Mouse (Mus musculus): ENCODE results near the gene Arl5c. TPM values are rescaled to one million over a fixed set of nuclear protein-coding genes. Genes with fewer than 3 reads are reported as not detected.
"Not testable (repeated sequence)": the region's sequence is repeated elsewhere in the genome, so short reads cannot be mapped to it uniquely, and the experiment has no call there.

Gene Arl5c
- polyA plus RNA-seq, 1 experiment from 2014 or later = 6.4 TPM

GRCm38 (mm10) chr11:97952367-97953006 lies 43.5 kb downstream of the Arl5c start:
- no peak overlapping the region for H3K27ac ChIP-seq (ENCODE audit: low read length)
- no peak overlapping the region for H3K4me2 ChIP-seq (ENCODE audit: low read length)
- no peaks in the 10 kb centered on the region for H3K27me3 ChIP-seq (replicated peaks; ENCODE audit: control insufficient read depth, insufficient read depth, low read length)
- no peaks in the 10 kb centered on the region for H3K9me3 ChIP-seq (ENCODE audit: control insufficient read depth, low read length)
- WGBS = 72% methylated on average over 1 of the region's 1 CpGs
- no peak overlapping the region for H3K4me3 ChIP-seq (replicated peaks; ENCODE audit: low read length)
- peaks cover 4% of the 10 kb centered on the region for H3K4me1 ChIP-seq (replicated peaks; ENCODE audit: control insufficient read depth, insufficient read depth, low read length)
- no peak for ATAC-seq
- H3K36me3 ChIP-seq (ENCODE audit: control insufficient read depth, insufficient read depth) = no peaks in the 10 kb centered on the region
- H3K9ac ChIP-seq (replicated peaks; ENCODE audit: low read depth, low read length) = no peak overlapping the region

GRCm38 (mm10) chr11:97949703-97950475 lies 46.1 kb downstream of the Arl5c start:
- Histone ChIP-seq H3K4me2 (ENCODE audit: low read length) (no peak overlapping the region), H3K4me1 (replicated peaks; ENCODE audit: control insufficient read depth, insufficient read depth, low read length) (peaks cover 4% of the 10 kb centered on the region), H3K27ac (ENCODE audit: low read length) (no peak overlapping the region), H3K36me3 (ENCODE audit: control insufficient read depth, insufficient read depth) (no peaks in the 10 kb centered on the region), H3K9ac (replicated peaks; ENCODE audit: low read depth, low read length) (no peak overlapping the region), H3K27me3 (replicated peaks; ENCODE audit: control insufficient read depth, insufficient read depth, low read length) (no peaks in the 10 kb centered on the region), H3K4me3 (replicated peaks; ENCODE audit: low read length) (no peak overlapping the region), H3K9me3 (ENCODE audit: control insufficient read depth, low read length) (no peaks in the 10 kb centered on the region)
- 25% methylated on average over 20 of the region's 20 CpGs for WGBS
- no peak for ATAC-seq

- H3K4me2 ChIP-seq (ENCODE audit: low read length) = no peak overlapping the region
- 13% methylated on average over 7 of the region's 7 CpGs for WGBS
- no peak overlapping the region for H3K9ac ChIP-seq (replicated peaks; ENCODE audit: low read depth, low read length)
- no peaks in the 10 kb centered on the region for H3K9me3 ChIP-seq (ENCODE audit: control insufficient read depth, low read length)
- H3K4me3 ChIP-seq (replicated peaks; ENCODE audit: low read length) = no peak overlapping the region
- ATAC-seq = no peak
- peaks cover 4% of the 10 kb centered on the region for H3K4me1 ChIP-seq (replicated peaks; ENCODE audit: control insufficient read depth, insufficient read depth, low read length)
- no peaks in the 10 kb centered on the region for H3K27me3 ChIP-seq (replicated peaks; ENCODE audit: control insufficient read depth, insufficient read depth, low read length)
- no peak overlapping the region for H3K27ac ChIP-seq (ENCODE audit: low read length)
- no peaks in the 10 kb centered on the region for H3K36me3 ChIP-seq (ENCODE audit: control insufficient read depth, insufficient read depth)
Measured at GRCm38 (mm10) chr11:97947426-97947825, 48.6 kb downstream of the Arl5c start.

- H3K4me3 ChIP-seq (replicated peaks; ENCODE audit: low read length); H3K4me2 ChIP-seq (ENCODE audit: low read length); H3K27ac ChIP-seq (ENCODE audit: low read length); H3K9me3 ChIP-seq (ENCODE audit: control insufficient read depth, low read length); H3K36me3 ChIP-seq (ENCODE audit: control insufficient read depth, insufficient read depth); ATAC-seq; H3K4me1 ChIP-seq (replicated peaks; ENCODE audit: control insufficient read depth, insufficient read depth, low read length); H3K27me3 ChIP-seq (replicated peaks; ENCODE audit: control insufficient read depth, insufficient read depth, low read length); H3K9ac ChIP-seq (replicated peaks; ENCODE audit: low read depth, low read length): not testable (repeated sequence)
- WGBS = 90% methylated on average over 7 of the region's 7 CpGs
Measured at GRCm38 (mm10) chr11:97945738-97946289, 50.2 kb downstream of the Arl5c start.

- H3K27me3 ChIP-seq (replicated peaks; ENCODE audit: control insufficient read depth, insufficient read depth, low read length) = no peaks in the 10 kb centered on the region
- WGBS = 78% methylated on average over 10 of the region's 10 CpGs
- ATAC-seq = no peak
Measured at GRCm38 (mm10) chr11:97945031-97945430, 51.0 kb downstream of the Arl5c start.

GRCm38 (mm10) chr11:97943256-97943655 lies 52.7 kb downstream of the Arl5c start:
- no peaks in the 10 kb centered on the region for H3K4me1 ChIP-seq (replicated peaks; ENCODE audit: control insufficient read depth, insufficient read depth, low read length)
- no peak for ATAC-seq
- H3K4me2 ChIP-seq (ENCODE audit: low read length) = no peak overlapping the region
- no peaks in the 10 kb centered on the region for H3K27me3 ChIP-seq (replicated peaks; ENCODE audit: control insufficient read depth, insufficient read depth, low read length)
- H3K4me3 ChIP-seq (replicated peaks; ENCODE audit: low read length) = no peak overlapping the region
- no peaks in the 10 kb centered on the region for H3K9me3 ChIP-seq (ENCODE audit: control insufficient read depth, low read length)
- H3K36me3 ChIP-seq (ENCODE audit: control insufficient read depth, insufficient read depth) = no peaks in the 10 kb centered on the region
- WGBS = 78% methylated on average over 5 of the region's 5 CpGs
- no peak overlapping the region for H3K9ac ChIP-seq (replicated peaks; ENCODE audit: low read depth, low read length)
- no peak overlapping the region for H3K27ac ChIP-seq (ENCODE audit: low read length)

More at GRCm38 (mm10) chr11:97945031-97945430, 51.0 kb downstream of the Arl5c start:
- H3K4me3 ChIP-seq (replicated peaks; ENCODE audit: low read length) = no peak overlapping the region
- H3K27ac ChIP-seq (ENCODE audit: low read length) = no peak overlapping the region
- H3K4me2 ChIP-seq (ENCODE audit: low read length) = no peak overlapping the region
- no peaks in the 10 kb centered on the region for H3K36me3 ChIP-seq (ENCODE audit: control insufficient read depth, insufficient read depth)
- peaks cover 1% of the 10 kb centered on the region for H3K4me1 ChIP-seq (replicated peaks; ENCODE audit: control insufficient read depth, insufficient read depth, low read length)
- H3K9me3 ChIP-seq (ENCODE audit: control insufficient read depth, low read length) = no peaks in the 10 kb centered on the region
- no peak overlapping the region for H3K9ac ChIP-seq (replicated peaks; ENCODE audit: low read depth, low read length)

- ATAC-seq = no peak
- Histone ChIP-seq H3K4me2 (ENCODE audit: low read length) (no peak overlapping the region), H3K27me3 (replicated peaks; ENCODE audit: control insufficient read depth, insufficient read depth, low read length) (no peaks in the 10 kb centered on the region), H3K9ac (replicated peaks; ENCODE audit: low read depth, low read length) (no peak overlapping the region), H3K9me3 (ENCODE audit: control insufficient read depth, low read length) (no peaks in the 10 kb centered on the region), H3K36me3 (ENCODE audit: control insufficient read depth, insufficient read depth) (no peaks in the 10 kb centered on the region), H3K4me3 (replicated peaks; ENCODE audit: low read length) (no peak overlapping the region), H3K4me1 (replicated peaks; ENCODE audit: control insufficient read depth, insufficient read depth, low read length) (no peaks in the 10 kb centered on the region), H3K27ac (ENCODE audit: low read length) (no peak overlapping the region)
- 84% methylated on average over 15 of the region's 15 CpGs for WGBS
Measured at GRCm38 (mm10) chr11:97942420-97943111, 53.4 kb downstream of the Arl5c start.
